Mouse (Mus musculus) cerebellum, adult 2 months (tissue): ENCODE measurements around the gene Nell2.

Experiments used
- CTCF ChIP-seq: fragments of 200-500 bp; IDR thresholded peaks from 2 replicates; pipeline ENCODE4 v1.5.1; 2011; ENCODE audit warnings: low read depth, mild to moderate bottlenecking, control low read depth, low read length, moderate library complexity, borderline replicate concordance; ENCODE audit not compliant: insufficient read depth
- POLR2A ChIP-seq: fragments of 200-500 bp; IDR thresholded peaks from 2 replicates; pipeline ENCODE4 v1.6.1; 2011; ENCODE audit warnings: low read length, control low read depth, borderline replicate concordance; ENCODE audit not compliant: insufficient read depth

- TF ChIP-seq CTCF (no peak), POLR2A (no peak)
Observed at GRCm38 (mm10) chr15:95243876-95244275, 284.5 kb downstream of the Nell2 start.
